Mouse (Mus musculus) layer of hippocampus, adult 9-11 months (tissue): ENCODE measurements around the gene Bckdha.

ENCODE experiments used
- DNase-seq: peaks from one replicate; pipeline ENCODE4 v3.0.0; 2022

Gene Bckdha

GRCm38 (mm10) chr7:25611501-25611900 is 47.3 kb downstream of the Bckdha start:
- no peak for DNase-seq

- DNase-seq: no peak
Observed at GRCm38 (mm10) chr7:25610056-25610455, 48.7 kb downstream of the Bckdha start.

GRCm38 (mm10) chr7:25607196-25607595 is 51.6 kb downstream of the Bckdha start:
- DNase-seq: no peak

GRCm38 (mm10) chr7:25606625-25607063 is 52.1 kb downstream of the Bckdha start:
- DNase-seq: no peak

GRCm38 (mm10) chr7:25601346-25601745 is 57.4 kb downstream of the Bckdha start:
- DNase-seq: no peak

- DNase-seq: no peak
Observed at GRCm38 (mm10) chr7:25600666-25601065, 58.1 kb downstream of the Bckdha start.

- DNase-seq: peak; percentile 61
Observed at GRCm38 (mm10) chr7:25599663-25600062, 59.1 kb downstream of the Bckdha start.

- DNase-seq: no peak
Observed at GRCm38 (mm10) chr7:25593859-25594258, 64.9 kb downstream of the Bckdha start.

- no peak for DNase-seq
Observed at GRCm38 (mm10) chr7:25591226-25591625, 67.6 kb downstream of the Bckdha start.

GRCm38 (mm10) chr7:25585351-25586204 is 73.2 kb downstream of the Bckdha start:
- DNase-seq: no peak

GRCm38 (mm10) chr7:25584651-25585050 is 74.1 kb downstream of the Bckdha start:
- DNase-seq: no peak

GRCm38 (mm10) chr7:25582301-25582810 is 76.4 kb downstream of the Bckdha start:
- no peak for DNase-seq
